Mouse (Mus musculus) thymus, adult 2 months (tissue): ENCODE measurements around the gene Sppl2b.

Source experiments
- CTCF ChIP-seq: fragments of 200-500 bp; IDR thresholded peaks from 2 replicates; pipeline ENCODE4 v1.5.1; 2012; ENCODE audit warnings: mild to moderate bottlenecking, control low read depth, low read length, moderate library complexity, borderline replicate concordance; ENCODE audit not compliant: control insufficient read depth, poor library complexity, insufficient read depth; ENCODE audit errors: extremely low read depth
- POLR2A ChIP-seq: fragments of 200-500 bp; IDR thresholded peaks from 2 replicates; pipeline ENCODE4 v1.6.1; 2012; ENCODE audit warnings: mild to moderate bottlenecking, low read length, control low read depth, moderate library complexity; ENCODE audit not compliant: control insufficient read depth, poor library complexity, insufficient read depth; ENCODE audit errors: extremely low read depth

- TF ChIP-seq CTCF (no peak), POLR2A (no peak)
Observed at GRCm38 (mm10) chr10:80827063-80827869, 27.8 kb upstream of the Sppl2b start.
